Mouse (Mus musculus): Measurements from ENCODE around the gene Cks1brt. TPM values are rescaled to one million over a fixed set of nuclear protein-coding genes. Genes with fewer than 3 reads are reported as not detected.
"Not testable (repeated sequence)": the region's sequence is repeated elsewhere in the genome, so short reads cannot be mapped to it uniquely, and the experiment has no call there.

Cks1brt gene
- polyA plus RNA-seq (2015; fragmentation: Nextera tagmentation; extraction: Ambion mirVana) = not detected in 2 replicates

- H3K27me3 ChIP-seq (replicated peaks) = no peaks in the 10 kb centered on the region
- whole genome bisulfite sequencing = 93% methylated on average over 3 of the region's 3 CpGs
- peaks cover 30% of the 10 kb centered on the region for H3K9me3 ChIP-seq (replicated peaks)
- no peak within 1 kb of the TSS for H3K4me2 ChIP-seq
- H3K4me3 ChIP-seq (replicated peaks) = no peak within 1 kb of the TSS
- no peak for ATAC-seq (ENCODE audit: low FRiP score)
- no peak within 1 kb of the TSS for H3K27ac ChIP-seq (replicated peaks)
- H3K36me3 ChIP-seq = no peaks in the 10 kb centered on the region
- H3K4me1 ChIP-seq = no peaks in the 10 kb centered on the region
- no peak within 1 kb of the TSS for H3K9ac ChIP-seq (replicated peaks)
These were observed at the start of gene Cks1brt for GRCm38 (mm10) chr8:85151624-85152023. Gene Cks1brt, plus strand, starts transcription at chr8:85151924.

- Histone ChIP-seq H3K36me3 (peaks cover 45% of the 10 kb centered on the region), H3K9ac (replicated peaks) (no peak overlapping the region), H3K4me3 (replicated peaks) (no peak overlapping the region), H3K27ac (replicated peaks) (no peak overlapping the region), H3K27me3 (replicated peaks) (no peaks in the 10 kb centered on the region), H3K4me1 (no peaks in the 10 kb centered on the region), H3K4me2 (no peak overlapping the region), H3K9me3 (replicated peaks) (no peaks in the 10 kb centered on the region)
- ATAC-seq (ENCODE audit: low FRiP score) = no peak
- 98% methylated on average over 10 of the region's 10 CpGs for WGBS
These were observed 38.5 kb upstream of the Cks1brt start for GRCm38 (mm10) chr8:85113241-85113640.

- Histone ChIP-seq H3K4me2 (no peak overlapping the region), H3K4me1 (peaks cover 6% of the 10 kb centered on the region; the same call in 1 of the 2 replicates), H3K9me3 (replicated peaks) (no peaks in the 10 kb centered on the region), H3K4me3 (replicated peaks) (no peak overlapping the region), H3K27me3 (replicated peaks) (no peaks in the 10 kb centered on the region), H3K36me3 (peaks cover 26% of the 10 kb centered on the region), H3K9ac (replicated peaks) (no peak overlapping the region), H3K27ac (replicated peaks) (no peak overlapping the region)
- no peak for ATAC-seq (ENCODE audit: low FRiP score)
- WGBS = 77% methylated on average over 4 of the region's 4 CpGs
These were observed 36.2 kb upstream of the Cks1brt start for GRCm38 (mm10) chr8:85115501-85115900.

GRCm38 (mm10) chr8:85116984-85117383, 34.7 kb upstream of the Cks1brt start:
- H3K9me3 ChIP-seq (replicated peaks) = no peaks in the 10 kb centered on the region
- ATAC-seq (ENCODE audit: low FRiP score) = no peak
- peaks cover 12% of the 10 kb centered on the region for H3K36me3 ChIP-seq
- H3K27ac ChIP-seq (replicated peaks) = no peak overlapping the region
- WGBS = 94% methylated on average over 7 of the region's 7 CpGs
- no peak overlapping the region for H3K4me2 ChIP-seq
- peaks cover 6% of the 10 kb centered on the region; the same call in 1 of the 2 replicates for H3K4me1 ChIP-seq
- H3K27me3 ChIP-seq (replicated peaks) = no peaks in the 10 kb centered on the region
- H3K9ac ChIP-seq (replicated peaks) = no peak overlapping the region
- H3K4me3 ChIP-seq (replicated peaks) = no peak overlapping the region

GRCm38 (mm10) chr8:85119052-85119981, 32.4 kb upstream of the Cks1brt start:
- H3K9me3 ChIP-seq (replicated peaks) = no peaks in the 10 kb centered on the region
- peaks cover 3% of the 10 kb centered on the region; the same call in 1 of the 2 replicates for H3K36me3 ChIP-seq
- 7% methylated on average over 37 of the region's 37 CpGs for WGBS
- H3K4me3 ChIP-seq (replicated peaks) = peak overlapping the region; percentile 60
- no peaks in the 10 kb centered on the region for H3K27me3 ChIP-seq (replicated peaks)
- ATAC-seq (ENCODE audit: low FRiP score) = peak; percentile 94
- H3K9ac ChIP-seq (replicated peaks) = peak overlapping the region; percentile 65
- H3K27ac ChIP-seq (replicated peaks) = peak overlapping the region; percentile 63
- peaks cover 6% of the 10 kb centered on the region; the same call in 1 of the 2 replicates for H3K4me1 ChIP-seq
- peak overlapping the region; percentile 64 for H3K4me2 ChIP-seq

- H3K27me3 ChIP-seq (replicated peaks); H3K4me2 ChIP-seq; H3K9me3 ChIP-seq (replicated peaks); H3K27ac ChIP-seq (replicated peaks); H3K4me3 ChIP-seq (replicated peaks); H3K4me1 ChIP-seq; H3K9ac ChIP-seq (replicated peaks); H3K36me3 ChIP-seq; ATAC-seq (ENCODE audit: low FRiP score): not testable (repeated sequence)
- 83% methylated on average over 5 of the region's 5 CpGs for WGBS
These were observed 31.5 kb upstream of the Cks1brt start for GRCm38 (mm10) chr8:85120251-85120650.

- 84% methylated on average over 3 of the region's 3 CpGs for WGBS
These were observed 28.7 kb upstream of the Cks1brt start, which contains the start of gene Zfp791 for GRCm38 (mm10) chr8:85122995-85123394. Gene Zfp791, minus strand, starts transcription at chr8:85123095.

GRCm38 (mm10) chr8:85123691-85124090, 28.0 kb upstream of the Cks1brt start:
- WGBS = 93% methylated on average over 8 of the region's 8 CpGs
- no peak overlapping the region for H3K9ac ChIP-seq (replicated peaks)
- no peak overlapping the region for H3K27ac ChIP-seq (replicated peaks)
- peaks cover 4% of the 10 kb centered on the region; the same call in 1 of the 2 replicates for H3K4me1 ChIP-seq
- no peak overlapping the region for H3K4me3 ChIP-seq (replicated peaks)
- H3K4me2 ChIP-seq = no peak overlapping the region
- no peaks in the 10 kb centered on the region for H3K9me3 ChIP-seq (replicated peaks)
- H3K36me3 ChIP-seq = no peaks in the 10 kb centered on the region
- no peaks in the 10 kb centered on the region for H3K27me3 ChIP-seq (replicated peaks)
- no peak for ATAC-seq (ENCODE audit: low FRiP score)

More at GRCm38 (mm10) chr8:85122995-85123394, 28.7 kb upstream of the Cks1brt start, which contains the start of gene Zfp791:
- no peak within 1 kb of the TSS for H3K4me2 ChIP-seq
- H3K27ac ChIP-seq (replicated peaks) = no peak within 1 kb of the TSS
- no peak for ATAC-seq (ENCODE audit: low FRiP score)
- no peak within 1 kb of the TSS for H3K9ac ChIP-seq (replicated peaks)
- peaks cover 6% of the 10 kb centered on the region; the same call in 1 of the 2 replicates for H3K4me1 ChIP-seq
- no peak within 1 kb of the TSS for H3K4me3 ChIP-seq (replicated peaks)
- no peaks in the 10 kb centered on the region for H3K9me3 ChIP-seq (replicated peaks)
- H3K27me3 ChIP-seq (replicated peaks) = no peaks in the 10 kb centered on the region
- H3K36me3 ChIP-seq = no peaks in the 10 kb centered on the region

GRCm38 (mm10) chr8:85132335-85132734, 19.4 kb upstream of the Cks1brt start:
- no peak for ATAC-seq (ENCODE audit: low FRiP score)

GRCm38 (mm10) chr8:85135690-85136089, 16.0 kb upstream of the Cks1brt start:
- H3K4me1 ChIP-seq; H3K9ac ChIP-seq (replicated peaks); H3K4me2 ChIP-seq; ATAC-seq (ENCODE audit: low FRiP score); H3K27me3 ChIP-seq (replicated peaks); H3K9me3 ChIP-seq (replicated peaks); H3K27ac ChIP-seq (replicated peaks); H3K4me3 ChIP-seq (replicated peaks); H3K36me3 ChIP-seq: not testable (repeated sequence)
- WGBS = 98% methylated on average over 2 of the region's 2 CpGs

More at GRCm38 (mm10) chr8:85132335-85132734, 19.4 kb upstream of the Cks1brt start:
- Histone ChIP-seq H3K4me3 (replicated peaks) (no peak overlapping the region), H3K36me3 (no peaks in the 10 kb centered on the region), H3K27me3 (replicated peaks) (peaks cover 5% of the 10 kb centered on the region; the same call in 1 of the 2 replicates), H3K9ac (replicated peaks) (no peak overlapping the region), H3K4me1 (no peaks in the 10 kb centered on the region), H3K4me2 (no peak overlapping the region), H3K27ac (replicated peaks) (no peak overlapping the region), H3K9me3 (replicated peaks) (no peaks in the 10 kb centered on the region)
- WGBS = 97% methylated on average over 1 of the region's 1 CpGs

GRCm38 (mm10) chr8:85142516-85142915, 9.2 kb upstream of the Cks1brt start:
- 0 out of 2 replicates have a peak, but pooled peaks cover 6% of the 10 kb centered on the region for H3K9me3 ChIP-seq (replicated peaks)
- no peak overlapping the region for H3K27ac ChIP-seq (replicated peaks)
- H3K4me3 ChIP-seq (replicated peaks) = no peak overlapping the region
- no peak overlapping the region for H3K4me2 ChIP-seq
- ATAC-seq (ENCODE audit: low FRiP score) = no peak
- no peaks in the 10 kb centered on the region for H3K36me3 ChIP-seq
- H3K9ac ChIP-seq (replicated peaks) = no peak overlapping the region
- WGBS = 90% methylated on average over 4 of the region's 4 CpGs
- H3K4me1 ChIP-seq = no peaks in the 10 kb centered on the region
- no peaks in the 10 kb centered on the region for H3K27me3 ChIP-seq (replicated peaks)

GRCm38 (mm10) chr8:85171291-85171690, 19.6 kb downstream of the Cks1brt start:
- Histone ChIP-seq H3K27me3 (replicated peaks) (no peaks in the 10 kb centered on the region), H3K36me3 (no peaks in the 10 kb centered on the region), H3K9ac (replicated peaks) (no peak overlapping the region), H3K27ac (replicated peaks) (no peak overlapping the region), H3K4me1 (no peaks in the 10 kb centered on the region), H3K9me3 (replicated peaks) (no peaks in the 10 kb centered on the region), H3K4me2 (no peak overlapping the region), H3K4me3 (replicated peaks) (no peak overlapping the region)
- no peak for ATAC-seq (ENCODE audit: low FRiP score)
- WGBS = 35% methylated on average over 14 of the region's 14 CpGs
